Mouse (Mus musculus): ENCODE data around the gene Rdh7. TPM values are rescaled to one million over a fixed set of nuclear protein-coding genes. Genes with fewer than 3 reads are reported as not detected.

Rdh7 gene
- not detected in 2 replicates for polyA plus RNA-seq (2014; fragmentation: Nextera tagmentation; extraction: Ambion mirVana)

DNA sequence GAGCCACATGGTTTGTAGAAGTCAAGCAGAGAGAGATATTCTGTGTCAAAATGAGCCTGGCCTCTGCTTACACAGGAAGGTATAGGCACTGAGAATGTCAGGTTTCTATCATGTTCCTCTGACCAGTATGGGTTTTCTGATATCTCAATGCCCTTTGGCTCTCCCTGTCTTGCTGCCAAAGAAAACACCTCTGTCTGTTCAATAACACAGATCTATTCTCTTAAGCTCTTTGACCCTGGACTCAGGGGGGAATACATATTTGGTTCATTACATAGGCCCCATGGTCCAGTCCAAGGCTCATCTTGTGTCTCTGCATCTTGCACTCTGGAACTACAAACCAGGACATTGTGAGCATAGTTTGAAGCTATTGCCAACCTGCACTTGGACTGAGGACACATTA, at the start of gene Rdh7:
Rdh7 (minus strand) TSS at position 213 of the 400 bp plus-strand sequence.
- H3K4me1 ChIP-seq (ENCODE audit: control insufficient read depth, insufficient read depth, low read length), result no peaks in the 10 kb centered on the region
- H3K9ac ChIP-seq (ENCODE audit: low read depth, low read length), result no peak within 1 kb of the TSS
- H3K9me3 ChIP-seq (ENCODE audit: control insufficient read depth, low read length), result no peaks in the 10 kb centered on the region
- H3K27me3 ChIP-seq (replicated peaks; ENCODE audit: control insufficient read depth, insufficient read depth, low read length), result no peaks in the 10 kb centered on the region
- ATAC-seq (ENCODE audit: low read depth) (no peak), DNase-seq (ENCODE audit: low spot score) (no peak)
- no peak within 1 kb of the TSS for H3K4me2 ChIP-seq (ENCODE audit: low read depth, low read length)
- H3K27ac ChIP-seq (replicated peaks; ENCODE audit: low read depth, low read length), result no peak within 1 kb of the TSS
- no peak within 1 kb of the TSS for H3K4me3 ChIP-seq (ENCODE audit: low read depth, low read length)
- H3K36me3 ChIP-seq (ENCODE audit: control insufficient read depth, insufficient read depth, low read length), result no peaks in the 10 kb centered on the region

GRCm38 (mm10) chr10:127937428-127938010, 48.9 kb upstream of the Rdh7 start:
- H3K27me3 ChIP-seq (replicated peaks; ENCODE audit: control insufficient read depth, insufficient read depth, low read length), result no peaks in the 10 kb centered on the region
- no peaks in the 10 kb centered on the region for H3K4me1 ChIP-seq (ENCODE audit: control insufficient read depth, insufficient read depth, low read length)
- H3K9ac ChIP-seq (ENCODE audit: low read depth, low read length), result no peak overlapping the region
- 1% methylated on average over 2 of the region's 2 CpGs for WGBS
- H3K27ac ChIP-seq (replicated peaks; ENCODE audit: low read depth, low read length), result no peak overlapping the region
- no peak overlapping the region for H3K4me2 ChIP-seq (ENCODE audit: low read depth, low read length)
- ATAC-seq (ENCODE audit: low read depth), result no peak
- H3K9me3 ChIP-seq (ENCODE audit: control insufficient read depth, low read length), result no peaks in the 10 kb centered on the region
- H3K36me3 ChIP-seq (ENCODE audit: control insufficient read depth, insufficient read depth, low read length), result no peaks in the 10 kb centered on the region
- DNase-seq (ENCODE audit: low spot score), result peak; percentile 56
- H3K4me3 ChIP-seq (ENCODE audit: low read depth, low read length), result no peak overlapping the region

- Histone ChIP-seq H3K4me2 (ENCODE audit: low read depth, low read length) (no peak overlapping the region), H3K36me3 (ENCODE audit: control insufficient read depth, insufficient read depth, low read length) (no peaks in the 10 kb centered on the region), H3K4me3 (ENCODE audit: low read depth, low read length) (no peak overlapping the region), H3K9me3 (ENCODE audit: control insufficient read depth, low read length) (no peaks in the 10 kb centered on the region), H3K4me1 (ENCODE audit: control insufficient read depth, insufficient read depth, low read length) (no peaks in the 10 kb centered on the region), H3K27me3 (replicated peaks; ENCODE audit: control insufficient read depth, insufficient read depth, low read length) (no peaks in the 10 kb centered on the region), H3K9ac (ENCODE audit: low read depth, low read length) (no peak overlapping the region), H3K27ac (replicated peaks; ENCODE audit: low read depth, low read length) (no peak overlapping the region)
- DNase-seq (ENCODE audit: low spot score) (no peak), ATAC-seq (ENCODE audit: low read depth) (no peak)
- WGBS, result 83% methylated on average over 19 of the region's 19 CpGs
These were observed 48.3 kb upstream of the Rdh7 start for GRCm38 (mm10) chr10:127936747-127937409.

DNA sequence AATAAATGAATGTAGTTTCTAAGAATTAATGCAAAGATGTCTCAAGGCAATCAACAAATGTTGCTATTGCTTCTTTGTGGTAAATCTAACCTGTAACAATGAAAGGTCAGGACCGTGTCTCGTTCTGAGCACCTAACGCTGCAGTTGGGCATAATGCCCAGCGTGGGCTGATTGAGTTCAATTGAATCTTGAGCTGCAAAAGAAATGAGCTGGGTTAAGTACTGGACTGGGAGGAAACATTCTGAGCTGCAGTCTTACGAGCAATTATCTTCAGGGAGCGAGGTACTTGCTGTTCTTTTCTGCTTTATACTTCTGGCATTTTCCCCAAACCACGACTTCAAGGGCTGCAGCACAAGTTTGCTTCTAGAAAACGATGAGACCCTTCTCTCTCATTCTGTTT, 47.7 kb upstream of the Rdh7 start:
- no peaks in the 10 kb centered on the region for H3K4me1 ChIP-seq (ENCODE audit: control insufficient read depth, insufficient read depth, low read length)
- ATAC-seq (ENCODE audit: low read depth) (no peak), DNase-seq (ENCODE audit: low spot score) (no peak)
- H3K27me3 ChIP-seq (replicated peaks; ENCODE audit: control insufficient read depth, insufficient read depth, low read length), result no peaks in the 10 kb centered on the region
- H3K27ac ChIP-seq (replicated peaks; ENCODE audit: low read depth, low read length), result no peak overlapping the region
- no peak overlapping the region for H3K4me3 ChIP-seq (ENCODE audit: low read depth, low read length)
- 72% methylated on average over 8 of the region's 8 CpGs for WGBS
- H3K9ac ChIP-seq (ENCODE audit: low read depth, low read length), result no peak overlapping the region
- no peaks in the 10 kb centered on the region for H3K9me3 ChIP-seq (ENCODE audit: control insufficient read depth, low read length)
- H3K36me3 ChIP-seq (ENCODE audit: control insufficient read depth, insufficient read depth, low read length), result no peaks in the 10 kb centered on the region
- H3K4me2 ChIP-seq (ENCODE audit: low read depth, low read length), result no peak overlapping the region

DNA sequence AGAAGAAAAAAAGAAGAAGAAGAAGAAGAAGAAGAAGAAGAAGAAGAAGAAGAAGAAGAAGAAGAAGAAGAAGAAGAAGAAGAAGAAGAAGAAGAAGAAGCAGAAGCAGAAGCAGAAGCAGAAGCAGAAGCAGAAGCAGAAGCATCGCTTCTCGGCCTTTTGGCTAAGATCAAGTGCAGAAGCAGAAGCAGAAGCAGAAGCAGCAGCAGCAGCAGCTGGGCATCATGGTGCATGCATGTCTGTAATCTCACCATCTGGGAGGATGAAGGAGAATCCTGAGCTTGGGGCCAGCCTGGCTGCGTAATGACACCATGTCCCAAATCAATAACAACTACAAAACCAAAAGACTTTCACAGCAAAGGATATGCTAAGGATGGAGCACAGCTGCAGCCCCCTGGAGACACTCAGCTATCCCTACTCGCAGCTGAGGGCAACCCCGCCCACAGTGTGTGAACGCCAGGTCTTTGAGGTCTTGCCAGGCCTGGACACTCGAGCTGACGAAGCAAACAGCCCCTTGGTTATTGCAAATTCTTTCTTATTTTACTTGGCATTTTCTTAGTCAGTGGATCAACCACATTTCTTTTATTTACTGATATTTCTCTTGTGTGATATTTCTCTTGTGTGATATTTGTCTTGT, 43.8 kb upstream of the Rdh7 start:
- Histone ChIP-seq H3K27me3 (replicated peaks; ENCODE audit: control insufficient read depth, insufficient read depth, low read length) (no peaks in the 10 kb centered on the region), H3K4me3 (ENCODE audit: low read depth, low read length) (no peak overlapping the region), H3K36me3 (ENCODE audit: control insufficient read depth, insufficient read depth, low read length) (no peaks in the 10 kb centered on the region), H3K27ac (replicated peaks; ENCODE audit: low read depth, low read length) (no peak overlapping the region), H3K9ac (ENCODE audit: low read depth, low read length) (no peak overlapping the region), H3K9me3 (ENCODE audit: control insufficient read depth, low read length) (no peaks in the 10 kb centered on the region), H3K4me1 (ENCODE audit: control insufficient read depth, insufficient read depth, low read length) (no peaks in the 10 kb centered on the region), H3K4me2 (ENCODE audit: low read depth, low read length) (no peak overlapping the region)
- ATAC-seq (ENCODE audit: low read depth), result 0 out of 2 replicates have a peak, but pooled peaks have one; percentile 41
- DNase-seq (ENCODE audit: low spot score), result peak; percentile 75
- WGBS, result 41% methylated on average over 8 of the region's 8 CpGs

DNA sequence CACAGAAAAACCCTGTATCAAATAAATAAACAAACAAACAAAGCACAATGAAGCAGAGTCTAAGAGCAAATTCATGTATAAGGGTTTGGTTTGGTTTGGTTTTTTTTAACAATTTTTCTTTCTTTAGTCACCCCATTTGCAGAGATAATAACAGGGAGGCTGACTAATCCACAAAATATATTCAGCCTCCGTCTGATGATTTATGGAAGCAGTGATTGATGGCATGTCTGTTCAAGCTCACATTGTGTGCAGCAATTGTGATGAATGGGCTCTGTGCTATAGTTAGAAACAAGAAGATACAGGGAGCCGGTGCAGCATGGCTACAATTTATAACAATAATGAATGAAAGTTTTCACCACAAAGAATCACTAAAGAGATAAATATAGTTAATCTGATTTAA, 39.1 kb upstream of the Rdh7 start:
- H3K9me3 ChIP-seq (ENCODE audit: control insufficient read depth, low read length), result no peaks in the 10 kb centered on the region
- WGBS, result 80% methylated on average over 2 of the region's 2 CpGs
- H3K4me2 ChIP-seq (ENCODE audit: low read depth, low read length), result no peak overlapping the region
- H3K27ac ChIP-seq (replicated peaks; ENCODE audit: low read depth, low read length), result no peak overlapping the region
- H3K9ac ChIP-seq (ENCODE audit: low read depth, low read length), result no peak overlapping the region
- H3K36me3 ChIP-seq (ENCODE audit: control insufficient read depth, insufficient read depth, low read length), result no peaks in the 10 kb centered on the region
- no peak for DNase-seq (ENCODE audit: low spot score)
- H3K27me3 ChIP-seq (replicated peaks; ENCODE audit: control insufficient read depth, insufficient read depth, low read length), result no peaks in the 10 kb centered on the region
- no peak overlapping the region for H3K4me3 ChIP-seq (ENCODE audit: low read depth, low read length)
- no peak for ATAC-seq (ENCODE audit: low read depth)
- no peaks in the 10 kb centered on the region for H3K4me1 ChIP-seq (ENCODE audit: control insufficient read depth, insufficient read depth, low read length)

- Histone ChIP-seq H3K4me1 (ENCODE audit: control insufficient read depth, insufficient read depth, low read length) (no peaks in the 10 kb centered on the region), H3K27me3 (replicated peaks; ENCODE audit: control insufficient read depth, insufficient read depth, low read length) (no peaks in the 10 kb centered on the region), H3K4me3 (ENCODE audit: low read depth, low read length) (no peak overlapping the region), H3K9me3 (ENCODE audit: control insufficient read depth, low read length) (no peaks in the 10 kb centered on the region), H3K9ac (ENCODE audit: low read depth, low read length) (no peak overlapping the region), H3K27ac (replicated peaks; ENCODE audit: low read depth, low read length) (no peak overlapping the region; the same call in 1 of the 2 replicates), H3K4me2 (ENCODE audit: low read depth, low read length) (no peak overlapping the region), H3K36me3 (ENCODE audit: control insufficient read depth, insufficient read depth, low read length) (no peaks in the 10 kb centered on the region)
- WGBS, result 39% methylated on average over 7 of the region's 7 CpGs
- DNase-seq (ENCODE audit: low spot score) (peak; percentile 86), ATAC-seq (ENCODE audit: low read depth) (peak; percentile 86)
These were observed 36.2 kb upstream of the Rdh7 start for GRCm38 (mm10) chr10:127924597-127925378.

DNA sequence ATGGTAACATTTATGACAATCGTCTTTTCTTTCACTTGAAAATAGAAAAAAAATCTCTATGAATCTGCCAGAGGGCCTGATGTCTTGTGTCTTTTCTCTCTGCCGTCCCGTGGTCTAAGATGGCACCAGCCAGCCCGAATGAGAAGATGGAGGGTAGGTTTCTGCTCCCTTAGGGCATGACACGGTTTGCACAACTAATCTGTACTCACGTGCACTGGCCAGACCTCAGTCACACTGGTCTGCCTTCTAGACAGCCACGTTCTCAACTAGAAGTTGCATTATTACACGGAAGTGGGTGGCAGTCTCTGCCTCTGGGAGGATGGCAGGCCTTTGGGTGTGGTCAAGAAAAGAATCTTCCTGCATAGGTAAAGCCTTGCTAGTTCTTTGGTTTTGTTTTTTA, 34.4 kb upstream of the Rdh7 start:
- ATAC-seq (ENCODE audit: low read depth) (no peak), DNase-seq (ENCODE audit: low spot score) (no peak)
- no peaks in the 10 kb centered on the region for H3K36me3 ChIP-seq (ENCODE audit: control insufficient read depth, insufficient read depth, low read length)

More for the DNA sequence above, 34.4 kb upstream of the Rdh7 start:
- Histone ChIP-seq H3K27me3 (replicated peaks; ENCODE audit: control insufficient read depth, insufficient read depth, low read length) (no peaks in the 10 kb centered on the region), H3K27ac (replicated peaks; ENCODE audit: low read depth, low read length) (no peak overlapping the region), H3K4me2 (ENCODE audit: low read depth, low read length) (no peak overlapping the region), H3K9me3 (ENCODE audit: control insufficient read depth, low read length) (no peaks in the 10 kb centered on the region), H3K9ac (ENCODE audit: low read depth, low read length) (no peak overlapping the region), H3K4me1 (ENCODE audit: control insufficient read depth, insufficient read depth, low read length) (no peaks in the 10 kb centered on the region), H3K4me3 (ENCODE audit: low read depth, low read length) (no peak overlapping the region)
- 86% methylated on average over 8 of the region's 8 CpGs for WGBS
